Mouse (Mus musculus): Measurements from ENCODE around the gene Pik3cb.

The Pik3cb gene

DNA sequence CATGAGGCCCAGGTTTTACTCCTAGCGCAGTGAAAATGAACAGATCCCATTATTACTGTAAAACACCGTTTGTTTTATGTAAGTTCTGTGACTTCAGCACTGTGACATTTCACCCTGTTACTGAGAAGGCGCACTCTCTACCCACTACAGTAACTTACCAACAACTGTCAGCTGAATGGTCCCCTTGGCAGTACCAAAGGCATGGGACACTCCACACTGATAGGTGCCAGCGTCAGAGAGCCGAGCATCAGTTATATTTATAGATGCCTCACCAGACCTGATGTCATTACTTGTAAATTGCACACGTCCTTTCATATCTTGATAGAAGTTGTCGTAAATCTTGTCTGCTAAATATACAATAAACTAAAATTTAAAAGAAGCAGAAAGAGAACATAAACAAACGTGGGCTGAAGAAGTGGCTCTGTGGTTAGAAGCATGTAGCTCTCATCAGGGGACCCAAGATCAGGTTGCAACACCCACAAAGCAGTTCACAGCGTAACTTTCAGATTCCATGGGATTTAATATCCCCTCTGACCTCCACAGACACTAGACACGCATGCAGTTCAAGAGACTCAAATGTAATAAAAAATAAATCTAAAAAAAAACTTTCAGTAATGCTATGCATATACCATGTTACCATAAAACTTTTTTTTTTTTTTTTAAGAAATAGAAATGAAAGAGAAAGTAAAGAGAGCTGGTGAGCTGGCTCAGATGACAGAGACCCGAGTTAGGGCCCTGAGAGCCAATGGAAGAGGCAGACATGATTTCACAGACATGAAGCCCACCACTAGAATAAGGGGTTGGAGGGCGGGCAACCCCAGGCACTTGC is 131.1 kb downstream of the Pik3cb start:
- no peak for DNase-seq (ENCODE audit: low read depth, low spot score)

DNA sequence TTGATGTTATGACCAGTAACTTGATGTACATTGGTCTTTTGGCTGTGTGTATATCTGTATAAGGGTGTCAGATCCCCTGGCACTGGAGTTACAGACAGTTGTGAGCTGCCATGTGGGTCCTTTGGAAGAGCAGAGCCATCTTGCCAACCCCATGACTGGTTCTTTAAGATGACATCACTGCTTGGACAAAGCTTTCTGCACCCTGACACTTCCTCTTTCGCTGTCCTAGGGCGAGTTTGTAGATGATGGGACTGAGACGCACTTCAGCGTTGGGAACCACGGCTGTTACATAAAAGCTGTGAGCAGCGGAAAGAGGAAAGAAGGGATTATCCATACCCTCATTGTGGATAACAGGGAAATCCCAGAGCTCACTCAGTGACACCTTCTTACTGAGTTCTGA is 139.1 kb downstream of the Pik3cb start:
- DNase-seq (ENCODE audit: low read depth, low spot score): no peak

DNA sequence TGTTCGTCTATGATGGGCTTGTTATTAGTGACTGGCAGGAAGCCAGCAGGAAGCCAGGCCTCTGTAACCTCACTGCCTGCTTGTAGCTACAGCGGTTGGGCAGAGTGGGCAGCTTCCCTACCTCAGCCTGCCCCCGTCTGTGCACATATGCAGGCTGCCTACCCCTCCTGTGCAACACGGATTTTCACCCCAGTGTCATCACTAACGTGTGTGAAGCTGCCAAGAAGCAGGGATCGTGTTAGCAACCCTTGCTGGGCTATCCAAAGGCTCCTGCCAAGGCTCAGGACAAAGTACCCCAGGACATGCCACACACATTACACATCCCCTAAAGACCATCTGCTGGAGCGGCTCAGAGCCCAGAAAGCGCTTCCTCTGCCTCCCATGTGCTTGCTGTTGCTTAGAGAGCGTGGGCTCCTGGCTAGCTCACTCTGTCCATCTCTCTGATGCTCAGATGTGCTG is 140.5 kb downstream of the Pik3cb start:
- no peak for DNase-seq (ENCODE audit: low read depth, low spot score)

DNA sequence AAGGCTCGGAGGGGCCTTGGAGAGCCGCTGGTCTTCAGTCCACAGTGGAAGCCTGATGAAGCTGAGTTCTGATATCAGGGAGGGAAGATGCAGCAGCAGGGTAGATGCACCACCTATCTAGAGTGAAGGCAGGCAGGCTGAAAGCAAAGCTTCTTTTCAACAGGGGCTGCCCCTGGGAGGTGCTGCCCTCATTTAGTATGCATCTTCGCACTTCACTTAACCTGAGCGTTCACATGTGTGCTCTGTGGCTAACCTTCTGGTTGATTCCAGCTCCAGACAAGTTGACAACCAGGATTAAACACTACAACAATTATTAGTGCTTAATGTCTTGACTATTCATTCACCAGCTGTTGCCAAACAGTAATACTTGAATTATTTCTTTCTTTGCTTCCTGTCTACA is 146.3 kb downstream of the Pik3cb start:
- DNase-seq (ENCODE audit: low read depth, low spot score): no peak

DNA sequence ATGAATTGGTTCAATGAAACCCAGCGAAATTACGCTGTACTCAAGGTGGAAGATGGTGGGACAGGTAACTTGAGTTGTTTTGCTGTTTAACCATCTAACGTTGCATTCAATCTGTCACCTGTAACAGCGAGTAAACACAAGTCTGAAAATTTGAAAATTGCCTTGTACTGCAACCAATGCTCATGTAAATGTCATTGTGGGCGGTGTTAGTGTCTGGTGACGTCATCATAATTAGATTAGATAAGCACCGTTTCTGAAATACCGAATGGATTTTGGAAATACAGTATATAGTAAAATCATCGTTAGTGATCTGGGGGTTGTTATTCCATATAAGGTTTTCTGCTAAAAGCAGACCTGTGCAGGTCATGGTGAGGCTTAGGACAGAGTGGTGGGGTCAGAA is 153.3 kb downstream of the Pik3cb start:
- DNase-seq (ENCODE audit: low read depth, low spot score): no peak
